Mouse (Mus musculus) kidney, adult 18-20 months (tissue): ENCODE measurements around the gene Wdfy1.

Source experiments
- DNase-seq: peaks from one replicate; pipeline ENCODE4 v3.0.0; 2021

Gene Wdfy1

DNA sequence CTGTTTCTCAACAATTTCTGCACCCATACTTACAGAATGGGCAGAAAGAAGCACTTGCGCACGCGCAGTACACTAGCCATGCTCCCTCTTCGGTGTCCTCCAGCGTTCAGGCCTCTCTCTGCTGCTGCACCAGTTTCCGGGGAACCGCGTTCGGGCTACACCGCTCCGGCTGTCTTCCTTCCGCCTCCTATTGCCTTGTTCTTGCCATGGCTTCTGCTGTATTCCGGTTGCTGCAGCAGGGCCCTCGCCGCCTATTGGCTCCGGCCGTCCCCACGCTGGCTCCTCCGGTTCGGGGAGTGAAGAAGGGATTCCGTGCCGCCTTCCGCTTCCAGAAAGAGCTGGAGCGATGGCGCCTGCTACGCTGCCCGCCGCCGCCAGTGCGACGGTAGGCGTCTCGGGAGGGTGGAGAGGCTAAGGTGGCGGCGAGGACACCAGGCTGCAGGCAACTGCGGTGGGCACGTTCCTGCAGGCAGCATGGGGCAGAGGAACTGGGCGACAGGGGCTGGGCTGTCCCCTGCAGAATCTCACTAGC lies at the start of gene Wdfy1, which contains the start of gene Mrpl44:
Gene Wdfy1 (minus strand): TSS at position 217 of the 532 bp plus-strand sequence.
Gene Mrpl44 (plus strand): TSS at position 92 of the 532 bp plus-strand sequence.
- peak; percentile 100 for DNase-seq

- DNase-seq = peak; percentile 11
These were observed 48.1 kb upstream of the Wdfy1 start for GRCm38 (mm10) chr1:79823951-79824633.

DNA sequence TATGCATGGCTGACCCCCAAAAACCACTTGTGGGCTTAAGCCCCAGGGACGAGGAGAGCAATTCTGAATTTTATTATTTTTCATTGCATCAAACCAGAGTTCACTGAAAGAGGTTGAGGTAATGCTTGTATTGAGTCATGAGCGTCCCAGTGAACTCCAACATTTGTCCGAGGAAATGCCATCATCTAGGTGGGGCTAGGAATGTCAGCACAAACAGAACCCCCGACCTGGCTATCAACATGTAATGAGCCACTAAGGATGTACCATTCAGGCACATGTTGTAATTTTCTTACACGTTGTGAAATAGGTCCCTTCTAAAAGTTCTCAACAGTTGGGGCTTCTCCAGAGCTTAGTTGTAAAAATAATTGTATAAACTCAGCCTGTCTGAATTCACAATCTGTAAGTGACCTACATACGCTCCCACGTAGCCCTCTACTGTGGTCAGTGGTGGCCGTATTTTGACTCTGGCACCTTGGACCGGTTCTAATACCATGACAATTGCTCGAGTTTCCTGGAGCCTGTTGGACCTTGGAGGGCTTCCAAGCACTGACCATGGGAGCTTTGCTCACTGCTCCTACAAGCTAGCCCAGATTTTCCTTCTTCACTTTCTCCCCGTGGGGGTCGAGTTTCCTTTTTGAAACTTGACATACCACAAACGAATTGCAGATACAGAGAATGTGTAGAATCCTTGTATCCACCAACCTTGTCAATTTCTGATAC lies 47.0 kb upstream of the Wdfy1 start:
- DNase-seq = peak; percentile 50

- no peak for DNase-seq
These were observed 43.4 kb upstream of the Wdfy1 start for GRCm38 (mm10) chr1:79819296-79819879.

- DNase-seq = no peak
These were observed 39.5 kb upstream of the Wdfy1 start for GRCm38 (mm10) chr1:79815446-79815845.

DNA sequence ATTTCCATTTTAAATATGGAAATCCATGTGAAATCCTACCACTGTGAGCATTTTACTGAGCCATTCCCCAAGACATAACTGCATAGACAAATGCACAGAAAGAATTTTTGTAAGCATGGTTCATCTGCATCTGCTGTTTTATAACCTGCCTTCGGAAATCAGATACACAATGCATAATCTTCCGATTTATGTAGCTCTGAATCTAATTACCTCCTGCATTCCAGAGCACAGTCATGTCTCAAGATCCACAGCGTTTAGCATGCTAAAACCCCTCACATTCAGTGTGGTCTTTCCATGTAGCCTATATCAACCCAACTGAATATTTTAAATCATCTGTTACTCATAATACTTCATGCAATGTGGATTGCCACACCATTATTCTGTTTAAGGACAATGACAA lies 33.5 kb upstream of the Wdfy1 start:
- DNase-seq = no peak

DNA sequence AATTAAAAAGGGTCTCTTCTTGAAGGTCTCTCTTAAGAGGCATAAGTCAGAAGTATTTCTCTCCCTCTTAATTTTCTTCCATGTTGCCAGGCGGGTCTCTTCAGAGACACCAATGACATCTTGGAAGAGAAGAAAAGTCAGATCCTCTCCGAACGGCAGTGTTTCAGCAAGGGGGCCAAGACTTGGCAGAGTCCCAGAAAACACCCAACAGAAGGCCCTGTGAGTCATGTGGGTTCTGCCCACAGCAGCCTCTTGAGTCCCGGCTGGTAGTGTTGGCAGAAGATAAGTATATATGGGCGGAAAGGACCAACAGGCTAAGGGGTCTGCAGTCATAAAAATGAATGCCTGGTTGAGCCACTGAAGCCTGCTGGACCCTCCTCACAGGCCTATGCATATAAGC lies 30.9 kb upstream of the Wdfy1 start:
- no peak for DNase-seq

DNA sequence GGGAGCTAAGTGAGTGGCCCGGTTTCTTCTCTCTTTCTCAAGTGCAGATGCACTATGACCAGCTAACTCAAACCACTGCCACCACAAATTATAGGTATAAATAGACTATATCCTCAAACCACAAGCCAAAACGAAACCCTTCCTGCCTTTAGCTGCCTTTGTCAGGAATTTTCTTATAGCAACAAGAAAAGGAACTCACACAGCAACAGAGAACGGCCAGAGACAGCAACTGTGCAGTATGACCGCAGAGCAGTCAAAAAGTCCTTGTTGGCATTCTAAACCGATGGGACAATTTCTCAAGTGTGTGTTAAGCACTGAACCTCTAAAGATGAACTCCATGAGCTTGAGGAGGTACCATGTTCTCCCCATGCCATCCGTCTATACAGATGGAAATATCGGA lies 27.7 kb upstream of the Wdfy1 start:
- DNase-seq = no peak

DNA sequence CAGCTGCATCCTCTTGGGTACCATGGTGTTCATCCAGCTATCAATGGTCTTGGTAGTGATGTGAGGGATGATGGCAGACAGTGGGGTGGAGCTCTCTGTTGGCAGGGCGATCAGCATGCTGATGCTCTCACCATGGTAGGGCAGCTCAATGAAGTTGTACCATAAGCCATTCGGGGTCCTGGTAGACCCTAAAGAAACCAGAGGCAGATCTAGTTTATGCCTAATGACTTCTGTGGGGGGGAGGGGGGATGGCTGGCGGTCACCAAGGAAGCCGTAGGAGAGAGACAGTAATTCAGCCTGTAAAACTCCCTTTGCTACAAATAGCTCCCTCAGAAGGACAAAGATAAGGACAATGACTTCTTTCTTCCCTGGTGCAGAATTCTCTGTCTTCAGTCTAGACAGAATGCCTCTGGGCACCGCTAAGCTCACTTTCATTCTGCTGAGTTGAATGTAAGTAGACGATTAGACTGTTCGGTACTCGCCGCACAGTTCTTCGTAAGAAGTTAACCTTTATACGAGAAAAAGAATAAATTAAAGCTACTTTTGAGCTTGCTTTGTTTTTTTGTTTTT lies 27.0 kb upstream of the Wdfy1 start:
- DNase-seq = no peak

DNA sequence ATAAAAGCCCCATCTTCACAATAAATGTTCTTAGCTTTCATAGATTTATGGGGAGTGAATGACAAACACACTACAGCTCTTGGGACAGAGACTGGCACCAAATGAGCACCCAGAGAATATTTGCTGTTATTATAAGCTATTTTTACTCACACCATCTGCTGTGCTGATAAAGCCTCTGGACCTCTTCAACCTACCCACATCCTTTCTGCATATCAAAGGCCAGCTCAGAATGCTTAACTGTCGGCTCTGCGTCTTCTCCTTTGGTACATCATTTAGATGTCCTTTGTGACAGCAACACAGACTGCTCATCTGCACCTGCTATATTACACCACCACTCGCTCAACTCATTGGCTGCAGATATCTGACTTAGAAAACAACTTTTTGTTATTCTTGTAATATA lies 21.1 kb upstream of the Wdfy1 start:
- DNase-seq = no peak

DNA sequence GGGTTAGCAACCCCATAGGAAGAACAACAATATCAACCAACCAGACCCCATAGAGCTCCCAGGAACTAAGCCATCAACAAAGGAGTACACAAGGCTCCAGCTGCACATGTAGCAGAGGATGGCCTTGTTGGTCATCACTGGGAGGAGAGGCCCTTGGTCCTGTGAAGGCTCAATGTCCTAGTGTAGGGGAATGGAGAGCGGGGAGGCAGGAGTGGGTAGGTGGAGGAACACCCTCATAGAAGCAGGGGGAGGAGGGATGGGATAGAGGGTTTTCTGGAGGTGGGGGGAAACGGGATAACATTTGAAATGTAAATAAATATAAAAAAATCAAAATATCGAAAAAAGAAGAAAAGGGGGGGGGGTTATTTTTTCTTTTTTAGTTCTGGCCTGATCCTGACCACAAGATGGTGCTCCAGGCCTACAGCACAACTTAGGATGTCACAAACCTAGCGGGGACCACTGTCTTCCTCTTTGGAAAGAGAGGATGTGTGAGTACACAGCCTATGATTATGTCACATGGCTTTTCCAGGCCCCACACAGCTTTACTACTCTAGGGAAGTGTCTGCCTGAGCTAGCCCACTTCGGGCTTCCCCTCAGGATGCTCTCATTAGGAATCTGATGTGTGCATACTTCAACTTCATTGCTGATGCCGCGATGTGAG lies 10.5 kb upstream of the Wdfy1 start:
- no peak for DNase-seq

- no peak for DNase-seq
These were observed 6.5 kb upstream of the Wdfy1 start for GRCm38 (mm10) chr1:79782433-79782832.

GRCm38 (mm10) chr1:79778011-79778410 lies 2.1 kb upstream of the Wdfy1 start:
- no peak for DNase-seq

DNA sequence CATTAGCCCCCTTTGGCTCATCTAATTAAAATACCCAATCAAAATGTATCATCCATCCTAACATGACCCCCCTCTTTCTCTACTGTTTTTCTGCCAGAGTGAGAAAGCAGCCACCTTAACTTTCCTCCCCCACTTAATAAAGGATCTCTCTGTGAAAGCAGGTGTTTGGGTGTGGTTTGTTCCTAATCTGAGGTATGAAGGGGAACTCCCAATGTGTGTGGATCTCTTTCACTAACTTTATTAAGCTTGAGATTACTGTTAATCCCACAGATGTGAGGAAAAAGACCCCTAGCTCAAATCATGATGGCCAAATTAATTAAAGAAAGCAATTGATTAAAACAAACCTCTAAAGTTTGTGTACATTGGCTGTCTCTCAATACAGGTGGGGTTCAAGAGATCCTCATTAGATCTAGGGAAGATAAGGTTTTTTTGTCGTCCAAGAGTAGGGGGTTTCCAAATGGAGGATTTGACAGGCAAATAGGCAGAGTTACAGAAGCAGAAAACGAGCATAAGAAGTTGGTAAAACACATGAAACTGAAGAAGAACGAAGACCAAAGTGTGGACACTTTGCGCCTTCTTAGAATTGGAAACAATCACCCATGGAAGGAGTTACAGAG lies 1.7 kb downstream of the Wdfy1 start:
- no peak for DNase-seq

- DNase-seq = no peak
These were observed 7.7 kb downstream of the Wdfy1 start for GRCm38 (mm10) chr1:79768231-79768630.

DNA sequence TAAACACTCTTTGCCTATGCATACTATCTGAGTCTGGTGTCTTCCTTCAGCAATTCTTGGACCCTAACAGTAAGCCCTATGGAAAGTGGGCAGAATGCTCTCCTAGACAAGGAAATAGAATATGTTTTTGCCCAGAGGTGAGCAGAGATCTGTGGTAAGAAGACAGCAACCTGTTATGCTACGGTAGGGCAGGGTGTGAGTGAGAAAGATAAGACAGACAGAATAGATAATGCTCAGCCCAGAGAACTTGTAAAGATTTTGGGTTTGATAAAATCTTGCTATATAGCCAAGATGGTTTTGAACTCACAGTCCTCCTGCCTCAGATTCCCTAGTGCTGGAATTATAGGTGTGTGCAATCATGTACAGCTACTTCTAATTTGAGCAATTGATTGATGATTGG lies 11.5 kb downstream of the Wdfy1 start:
- no peak for DNase-seq

DNA sequence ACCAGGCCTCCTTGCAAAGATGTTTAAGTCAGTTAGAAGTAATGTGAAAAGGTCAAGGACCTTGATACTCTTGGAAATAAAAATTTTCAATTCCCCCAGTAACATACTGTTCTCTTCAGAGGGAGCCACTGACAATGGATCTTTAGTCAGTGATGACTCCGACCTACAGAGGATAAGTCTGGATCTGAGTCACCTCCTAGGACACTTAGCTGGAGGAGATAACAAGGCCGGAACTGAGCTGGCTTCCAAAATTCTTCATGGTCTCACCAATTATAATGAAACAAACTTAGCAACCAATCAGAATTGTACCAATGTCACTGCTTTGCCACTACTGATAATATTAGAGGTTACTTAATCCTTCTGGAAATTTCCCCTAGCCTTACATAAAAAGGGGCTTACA lies 11.9 kb downstream of the Wdfy1 start:
- no peak for DNase-seq

DNA sequence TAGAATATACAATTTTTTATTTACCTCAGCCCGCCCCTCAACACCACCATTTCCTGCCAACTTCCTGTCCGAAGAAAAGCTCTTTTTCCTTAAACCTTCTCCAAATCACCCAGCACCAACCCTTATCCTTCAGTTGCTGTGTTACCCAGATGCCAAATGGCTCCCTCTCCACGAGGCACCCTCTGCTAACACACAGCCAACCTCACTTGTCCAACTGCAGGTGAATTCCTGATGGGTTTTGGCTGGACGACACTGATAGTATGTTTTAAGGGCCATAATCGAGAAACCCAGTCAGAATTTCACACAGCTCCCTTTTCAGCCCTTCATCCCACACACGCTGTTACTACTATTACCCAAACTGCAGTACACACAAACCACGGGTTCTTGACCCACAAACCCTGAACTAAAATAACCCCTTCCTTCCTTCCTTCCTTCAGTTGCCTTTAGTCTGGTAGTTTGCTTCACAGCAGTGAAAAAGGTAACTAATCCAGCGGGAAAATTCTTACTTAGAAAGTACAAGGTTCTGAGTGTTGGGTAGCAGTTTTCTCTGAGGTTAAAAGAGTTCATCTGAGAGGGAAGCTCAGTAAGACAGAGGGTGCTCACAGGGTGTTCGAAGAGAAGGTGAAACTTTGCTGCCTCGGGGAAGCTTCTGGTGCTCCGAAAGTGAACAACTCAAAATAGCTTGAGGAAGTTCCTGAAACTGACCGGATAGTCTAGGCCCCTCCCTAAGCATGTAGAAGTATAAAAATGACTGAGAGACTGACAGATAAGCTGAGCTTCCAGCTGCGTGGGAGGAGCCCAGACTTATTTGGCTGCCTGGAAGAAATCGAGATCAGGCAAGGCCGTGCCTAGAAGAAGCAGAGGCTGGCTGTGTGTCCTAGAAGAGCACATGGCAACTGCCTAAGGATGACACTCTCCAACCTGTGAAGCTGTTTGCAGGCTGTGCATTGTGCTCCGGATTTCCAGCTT lies 13.4 kb downstream of the Wdfy1 start:
- DNase-seq = no peak

- no peak for DNase-seq
These were observed 14.0 kb downstream of the Wdfy1 start for GRCm38 (mm10) chr1:79761917-79762271.

DNA sequence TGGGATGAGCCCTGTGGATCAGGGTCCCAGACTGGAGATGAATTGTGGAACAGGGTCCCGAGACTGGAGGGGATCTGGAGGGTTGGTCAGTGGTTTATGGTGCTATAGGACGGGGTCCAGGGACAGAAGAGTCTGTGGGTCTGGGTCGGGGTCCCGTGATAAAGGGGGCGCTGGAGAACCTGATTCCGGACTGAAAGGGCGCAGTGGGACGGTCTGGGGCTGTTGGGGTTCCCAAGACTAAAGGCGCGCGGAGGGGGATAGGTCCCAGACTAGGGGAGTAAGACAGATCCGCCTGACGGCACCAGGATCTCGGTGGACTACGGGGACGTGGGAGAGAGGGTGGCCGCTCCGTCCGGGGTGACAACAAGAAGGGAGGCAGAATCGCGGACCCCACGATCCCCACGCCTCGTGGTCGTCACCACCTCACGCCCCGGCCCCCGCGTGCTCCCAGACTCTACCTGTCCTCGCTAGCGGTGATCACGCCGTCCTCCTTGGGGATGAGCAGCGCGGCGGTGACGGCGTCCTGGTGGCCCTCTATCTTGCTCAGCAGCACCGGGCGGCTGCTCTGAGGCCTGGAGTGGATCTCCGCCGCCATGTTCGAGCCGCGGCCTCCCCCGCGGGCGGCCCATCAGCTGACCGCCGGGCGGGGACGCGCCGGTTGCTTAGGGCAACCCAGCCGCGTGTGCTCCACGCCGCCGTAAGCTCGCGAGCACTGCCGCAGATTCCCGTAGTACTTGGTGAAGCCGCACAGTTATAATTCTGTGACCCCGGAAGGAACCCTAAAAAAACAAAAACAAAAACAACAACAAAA lies 14.6 kb downstream of the Wdfy1 start:
- peak; percentile 85 for DNase-seq
